Mouse (Mus musculus) brain, embryonic 18.5 days (tissue): ENCODE data around the gene Fgf11.

ENCODE experiments used
- DNase-seq: peaks from one replicate; pipeline ENCODE4 v3.0.0-alpha.2; 2012; ENCODE audit warnings: low read depth, low spot score

The Fgf11 gene

DNA sequence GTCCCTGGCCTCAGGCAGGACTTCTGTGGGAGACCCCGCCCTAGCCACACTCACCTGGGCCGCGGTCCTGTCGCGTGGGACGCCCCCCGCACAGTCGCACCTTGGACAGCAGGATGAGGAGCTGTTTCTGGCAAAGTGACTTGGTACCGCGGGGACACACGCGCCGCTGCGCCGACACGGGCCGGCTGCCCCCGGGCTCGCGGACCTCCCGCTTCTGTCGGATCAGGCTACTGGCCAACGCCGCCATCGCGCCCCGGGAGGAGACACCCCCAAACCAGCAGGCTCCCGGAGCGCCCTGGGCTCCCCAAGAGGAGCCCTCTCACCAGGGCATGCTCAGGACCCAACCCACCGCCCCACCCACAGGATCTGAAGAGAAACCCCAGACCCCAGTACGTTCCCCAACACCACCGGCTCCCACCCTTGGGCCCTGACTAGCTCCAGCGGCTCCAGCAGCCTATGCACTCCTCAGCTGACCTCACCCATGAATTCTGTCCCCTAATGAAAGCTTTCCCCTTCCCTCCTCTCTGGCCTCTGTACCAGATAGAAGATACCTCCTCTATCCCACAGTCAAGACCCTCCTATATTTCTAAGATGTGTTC lies at the start of gene Fgf11:
TSS of gene Fgf11 (minus strand) at position 479 of the 599 bp plus-strand sequence.
- DNase-seq: no peak

DNA sequence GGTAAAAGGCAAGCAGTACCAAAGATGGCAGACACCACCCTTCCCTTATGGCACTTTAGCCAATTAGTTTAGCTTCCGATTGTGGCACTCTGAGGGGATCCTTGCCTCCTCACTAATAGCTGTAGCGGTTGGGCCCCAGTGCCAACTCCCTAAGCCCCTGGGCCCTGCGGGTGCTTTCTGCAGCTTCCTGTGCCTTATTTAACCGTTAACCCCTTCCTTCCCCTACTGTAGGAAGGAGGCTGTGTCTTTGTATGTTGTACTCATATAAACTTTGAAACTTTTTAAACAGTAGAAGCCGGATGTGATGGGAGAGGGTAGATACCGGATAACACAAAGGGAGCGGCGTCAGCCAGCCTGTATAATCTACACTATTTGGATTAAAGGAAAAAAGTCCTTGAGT lies 49.1 kb upstream of the Fgf11 start:
- DNase-seq: no peak

DNA sequence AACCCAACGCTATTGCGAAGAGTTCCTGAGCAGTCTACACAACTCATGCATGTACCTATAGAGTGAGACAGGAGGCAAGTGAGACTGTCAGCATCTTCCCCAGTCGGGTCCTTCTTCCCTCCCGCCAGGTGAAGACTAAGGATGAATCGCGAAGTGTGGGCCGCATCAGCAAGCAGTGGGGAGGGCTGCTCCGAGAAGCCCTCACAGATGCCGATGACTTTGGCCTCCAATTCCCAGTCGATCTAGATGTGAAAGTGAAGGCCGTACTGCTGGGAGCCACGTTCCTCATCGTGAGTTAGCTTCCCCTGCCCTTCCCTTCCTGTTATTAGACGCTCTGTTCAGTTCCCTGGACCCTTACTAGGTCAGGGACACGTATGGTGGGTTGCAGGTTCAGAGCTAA lies 48.2 kb upstream of the Fgf11 start:
- no peak for DNase-seq

DNA sequence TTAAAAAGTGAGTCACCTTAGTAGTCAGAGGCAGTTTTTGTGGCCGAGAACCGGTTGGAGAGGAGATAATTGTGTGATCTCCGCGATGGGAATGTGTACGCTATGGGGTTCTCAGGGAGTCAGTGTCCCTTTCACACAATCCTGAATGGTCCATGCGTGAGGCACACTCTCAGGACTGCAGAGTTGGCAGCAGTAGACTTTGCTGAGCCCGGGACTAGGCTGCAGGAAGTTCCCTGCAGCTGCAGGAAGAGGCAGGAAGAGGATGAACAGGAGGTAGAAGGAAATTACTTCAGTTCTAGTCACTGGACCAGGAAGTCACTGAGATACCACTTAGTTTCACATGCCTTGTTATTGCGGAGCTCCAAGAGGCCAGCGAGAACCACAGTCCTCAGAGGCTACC lies 47.5 kb upstream of the Fgf11 start:
- no peak for DNase-seq

DNA sequence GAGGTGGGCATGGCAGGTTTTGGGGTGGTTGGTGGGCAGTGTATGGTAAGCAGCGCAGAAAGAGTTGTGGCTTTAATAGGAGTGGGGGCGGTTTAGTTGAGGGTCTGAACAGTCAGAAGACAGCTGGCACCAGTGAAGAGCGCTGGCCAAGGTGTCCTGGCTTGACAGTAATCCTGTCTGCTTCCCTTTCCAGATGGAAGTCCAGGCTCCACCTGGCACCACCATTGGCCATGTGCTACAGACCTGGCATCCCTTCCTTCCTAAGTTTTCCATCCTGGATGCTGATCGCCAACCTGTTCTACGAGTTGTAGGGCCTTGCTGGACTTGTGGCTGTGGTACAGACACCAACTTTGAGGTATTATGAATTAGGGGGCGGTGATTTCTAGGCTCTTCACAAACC lies 46.4 kb upstream of the Fgf11 start:
- no peak for DNase-seq

DNA sequence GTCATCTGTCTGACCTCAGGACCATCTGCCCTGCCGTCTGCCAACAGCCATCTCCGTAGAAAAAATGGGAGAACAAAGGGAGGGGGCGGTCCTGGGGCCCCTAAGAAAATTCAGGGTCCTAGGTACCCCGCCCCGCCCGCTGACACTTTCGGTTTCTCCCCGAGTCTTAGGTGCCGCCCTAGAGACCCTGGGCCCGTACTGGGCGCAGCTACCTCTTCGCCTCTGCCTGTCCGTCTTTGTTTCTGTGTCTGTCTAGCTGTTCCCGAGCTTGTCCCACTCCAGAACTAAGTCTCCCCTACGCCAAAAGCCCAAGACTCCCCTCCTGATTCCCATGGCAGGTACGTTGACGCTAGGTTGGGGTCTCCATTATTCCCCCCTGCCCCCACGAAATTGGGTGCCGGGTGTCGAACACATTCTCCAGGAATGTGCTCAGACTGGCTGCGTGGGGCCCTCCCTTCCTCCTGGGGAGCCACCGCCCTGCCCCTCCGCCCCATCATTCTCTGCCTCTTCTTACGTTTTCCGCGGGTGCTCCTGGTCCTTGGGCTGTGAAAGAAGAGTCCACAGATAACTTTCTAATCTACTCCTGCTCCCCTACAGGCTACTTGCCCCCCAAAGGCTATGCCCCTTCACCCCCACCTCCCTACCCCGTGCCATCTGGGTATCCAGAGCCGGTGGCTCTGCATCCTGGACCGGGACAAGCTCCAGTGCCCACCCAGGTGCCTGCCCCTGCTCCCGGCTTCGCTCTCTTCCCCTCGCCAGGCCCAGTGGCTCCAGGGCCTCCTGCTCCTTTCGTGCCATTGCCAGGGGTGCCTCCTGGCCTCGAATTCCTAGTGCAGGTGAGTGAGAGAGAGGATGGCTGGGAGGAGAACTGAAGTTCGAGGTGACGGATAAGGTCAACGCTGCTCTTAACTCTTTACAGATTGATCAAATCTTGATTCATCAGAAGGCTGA lies 45.4 kb upstream of the Fgf11 start:
- DNase-seq: no peak

DNA sequence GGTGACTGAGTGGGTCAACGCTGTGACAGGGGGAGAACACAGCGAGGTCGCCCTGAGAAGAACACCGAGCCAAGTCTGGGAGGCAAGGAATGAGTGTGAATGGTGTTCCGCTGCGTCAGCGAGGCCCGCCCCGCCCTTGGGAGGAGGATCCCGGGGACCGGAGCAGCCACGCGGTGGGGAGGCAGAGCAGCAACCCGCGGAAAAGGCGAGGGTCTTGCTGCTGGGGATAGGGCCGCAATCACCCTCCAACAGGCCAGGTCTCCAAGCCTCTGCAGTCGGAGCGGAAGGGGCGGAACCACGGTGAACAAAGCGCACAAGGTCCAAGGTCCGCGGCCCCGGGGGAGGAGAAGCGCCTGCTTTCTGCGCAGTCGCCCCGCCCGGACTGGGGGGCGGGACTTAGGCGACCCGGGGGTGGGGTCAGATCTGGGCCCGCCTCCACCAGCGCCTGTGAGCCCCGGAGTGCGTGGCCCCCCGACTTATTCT lies 44.6 kb upstream of the Fgf11 start, which contains the start of gene Plscr3:
TSS of gene Plscr3 (plus strand) at position 179 of the 483 bp plus-strand sequence.
- DNase-seq: peak; percentile 83

DNA sequence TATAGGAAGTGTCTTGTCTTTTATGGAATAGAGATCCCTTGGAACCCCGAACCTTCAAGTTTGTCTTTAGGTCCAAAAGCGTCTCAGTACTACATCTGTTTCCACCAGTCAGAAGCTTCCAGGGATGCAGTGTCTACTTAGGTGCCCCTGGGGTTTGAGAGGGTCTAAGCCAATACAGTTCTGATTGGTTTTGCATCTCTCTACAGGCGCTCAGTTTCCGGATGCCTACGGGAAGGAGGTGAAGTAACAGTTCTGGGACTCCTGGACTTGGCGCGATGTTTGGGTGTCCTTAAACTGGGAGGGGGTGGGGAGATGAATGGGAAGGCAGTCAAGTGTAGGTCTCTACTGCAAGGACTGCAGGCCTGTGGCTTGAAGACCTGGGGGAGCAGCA lies 37.1 kb upstream of the Fgf11 start:
- no peak for DNase-seq

DNA sequence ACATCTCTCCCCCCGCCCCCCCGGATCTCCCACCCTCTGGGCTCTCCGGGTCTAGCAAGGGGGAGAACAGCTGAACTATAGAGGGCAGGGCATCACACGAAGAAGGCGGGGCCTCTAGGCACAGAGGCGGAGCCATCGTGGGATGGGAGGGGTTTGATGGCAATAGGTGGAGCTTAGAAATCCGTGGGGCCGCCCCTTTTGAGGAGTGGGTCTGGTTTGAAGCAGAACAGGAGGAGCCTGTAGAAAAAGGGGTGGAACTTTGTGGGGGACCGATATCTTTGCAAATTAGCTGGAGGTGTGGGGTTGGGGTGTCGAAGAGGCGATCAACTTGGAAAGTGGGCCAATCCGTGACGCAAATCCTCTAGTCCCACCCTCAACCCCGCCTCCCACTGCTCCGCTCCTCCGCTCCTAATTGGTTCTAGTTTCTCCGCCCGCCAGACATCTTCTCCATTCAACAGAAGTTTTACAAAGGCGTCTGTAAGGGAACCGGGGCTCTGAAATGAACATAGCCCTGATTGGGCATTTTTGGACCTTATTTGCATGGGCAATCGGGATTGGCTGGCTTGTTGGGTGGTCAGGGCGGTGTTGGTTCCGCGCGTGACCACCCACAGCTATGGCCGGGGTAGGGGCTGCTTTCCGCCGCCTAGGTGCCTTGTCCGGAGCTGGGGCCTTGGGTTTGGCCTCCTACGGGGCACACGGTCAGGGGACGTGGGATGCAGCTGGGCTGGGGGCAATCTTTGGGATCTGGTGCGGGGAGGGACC lies 36.5 kb upstream of the Fgf11 start, which contains the start of gene Tmem256:
TSS of gene Tmem256 (plus strand) at position 563 of the 762 bp plus-strand sequence.
- peak; percentile 99 for DNase-seq

DNA sequence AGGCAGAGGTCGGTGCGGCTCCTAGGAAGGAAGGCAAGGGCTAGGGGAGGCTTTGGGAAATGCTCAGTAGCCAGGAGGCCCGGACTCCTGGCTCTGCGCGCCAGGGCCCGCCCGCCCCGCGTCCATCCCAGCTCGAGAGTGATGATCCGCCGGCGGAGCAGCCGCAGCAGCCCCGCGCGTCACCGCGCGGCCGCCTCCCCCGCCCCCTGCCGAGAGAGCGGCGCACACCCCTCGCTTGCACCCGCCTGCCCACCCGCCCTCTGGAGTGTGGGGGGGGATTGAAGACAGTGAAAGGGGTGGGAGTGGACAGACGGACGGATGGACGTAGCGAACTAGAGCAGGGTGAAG lies 35.9 kb upstream of the Fgf11 start, which contains the start of gene Nlgn2:
TSS of gene Nlgn2 (minus strand) at position 181 of the 348 bp plus-strand sequence.
- DNase-seq: no peak

DNA sequence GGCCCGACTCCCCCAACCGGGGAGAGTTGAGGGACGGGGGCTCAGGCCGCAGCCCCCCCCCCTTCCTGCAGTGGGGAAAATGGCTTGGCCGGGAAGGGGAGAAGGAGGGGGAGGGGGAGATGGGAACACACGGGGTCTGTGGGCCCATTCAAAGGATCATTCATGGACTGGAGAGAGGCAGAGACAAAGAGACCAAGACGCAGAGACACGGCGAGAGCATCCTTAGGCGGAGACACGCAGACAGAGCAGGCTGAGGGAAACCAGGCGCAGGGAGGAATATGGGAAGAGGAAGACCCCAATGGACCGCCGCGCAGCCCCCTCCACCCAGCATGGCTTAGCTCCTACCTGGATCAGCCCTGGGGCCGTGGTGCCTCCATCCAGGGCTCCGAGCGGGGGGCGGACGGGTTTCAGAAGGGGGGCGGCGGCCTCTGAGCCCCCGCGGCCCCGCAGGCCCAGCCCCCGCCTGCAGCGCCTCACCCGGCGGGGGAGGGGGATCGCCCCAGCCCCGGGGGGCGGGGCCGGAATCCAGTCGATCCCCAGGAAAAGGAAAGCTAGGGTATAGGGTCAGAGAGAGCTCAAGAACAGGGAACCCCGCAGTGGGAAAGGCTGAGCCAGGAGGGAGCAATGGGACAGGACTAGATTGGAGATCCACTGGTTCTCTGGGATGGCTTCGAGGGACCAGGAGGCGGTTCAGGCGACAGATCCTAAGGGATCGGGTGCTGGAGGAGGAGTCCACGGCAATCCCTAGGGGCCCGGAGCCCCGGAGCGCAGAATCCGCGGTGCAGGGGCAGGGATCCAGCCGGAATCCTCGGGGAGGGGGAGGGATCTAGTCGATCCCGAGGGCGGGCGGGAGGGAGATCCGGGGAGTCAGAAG lies 35.3 kb upstream of the Fgf11 start:
- DNase-seq: no peak

DNA sequence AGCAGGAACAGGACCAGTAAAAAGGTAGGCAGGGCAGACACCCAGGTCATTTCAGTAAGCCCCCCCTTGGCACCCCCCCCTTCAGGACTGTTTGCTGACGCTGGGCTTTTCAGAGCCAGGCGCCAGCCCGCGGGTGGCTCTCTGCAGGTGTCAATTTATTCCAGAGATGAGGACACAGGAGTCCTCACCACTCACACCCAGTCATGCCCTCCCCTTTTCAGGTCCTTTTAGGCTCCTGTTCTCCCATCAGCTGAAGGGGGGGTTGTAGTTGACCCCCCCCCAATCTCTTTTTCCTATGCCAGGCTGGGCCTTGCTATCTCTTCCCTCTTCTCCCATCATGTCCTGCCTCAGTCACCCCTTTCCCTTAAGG lies 34.3 kb upstream of the Fgf11 start:
- DNase-seq: no peak

DNA sequence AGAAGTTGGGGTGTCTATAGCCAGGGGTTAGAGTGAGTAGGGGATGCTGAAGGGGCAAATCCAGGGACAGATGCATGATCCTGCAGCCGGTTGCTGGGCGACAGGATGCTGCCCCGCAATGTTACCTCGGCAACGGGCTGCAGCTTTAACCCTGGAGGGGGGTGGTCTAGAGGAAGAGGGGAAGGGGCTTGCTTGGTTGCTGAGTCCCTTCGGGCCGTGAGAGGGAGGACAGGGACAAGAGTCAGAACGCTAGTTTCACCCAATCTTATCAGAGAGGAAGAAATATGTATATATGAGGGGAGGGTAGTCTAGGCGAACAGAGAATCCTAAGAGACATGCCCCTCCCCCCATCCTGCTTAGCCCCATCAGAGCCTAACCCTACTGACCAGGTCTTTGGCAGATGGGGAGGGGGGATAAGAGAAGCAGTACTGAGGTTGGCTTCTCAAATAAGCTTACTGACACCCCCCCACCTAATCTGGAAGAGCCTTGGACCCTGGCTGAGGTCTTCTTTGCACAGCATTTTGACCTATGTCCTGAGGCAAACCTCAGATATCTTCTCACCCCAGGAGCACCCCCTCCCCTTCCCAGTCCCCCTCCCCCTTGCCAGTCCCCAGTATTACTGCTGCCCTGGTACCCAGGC lies 33.8 kb upstream of the Fgf11 start:
- no peak for DNase-seq

DNA sequence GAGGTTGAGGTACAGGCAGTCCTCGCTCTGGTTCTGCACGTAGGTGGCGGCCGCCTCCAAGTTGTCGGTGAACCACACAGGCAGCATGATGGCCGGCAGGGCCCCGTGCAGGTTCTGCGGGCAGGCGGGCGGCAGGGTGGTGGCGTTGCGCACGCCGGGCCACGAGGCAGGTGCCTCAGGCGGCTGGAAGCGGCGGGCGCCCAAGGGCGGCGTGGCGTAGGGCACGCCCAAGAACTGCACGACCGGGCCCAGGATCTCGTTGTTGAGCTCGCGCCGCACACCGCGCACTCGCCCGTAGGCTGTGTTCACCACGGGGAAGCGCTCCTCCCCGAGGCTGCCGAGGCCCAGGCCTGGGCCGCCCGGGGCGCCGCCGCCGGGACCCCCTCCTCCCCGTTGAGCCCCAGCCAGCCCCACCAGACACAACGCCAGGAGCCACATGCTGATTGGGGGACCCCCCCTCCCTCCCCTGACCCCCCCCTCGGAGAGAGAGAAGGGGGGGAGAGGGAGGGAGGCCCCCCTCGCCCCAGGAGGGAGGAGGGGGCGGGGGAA lies 32.4 kb upstream of the Fgf11 start:
- DNase-seq: no peak

DNA sequence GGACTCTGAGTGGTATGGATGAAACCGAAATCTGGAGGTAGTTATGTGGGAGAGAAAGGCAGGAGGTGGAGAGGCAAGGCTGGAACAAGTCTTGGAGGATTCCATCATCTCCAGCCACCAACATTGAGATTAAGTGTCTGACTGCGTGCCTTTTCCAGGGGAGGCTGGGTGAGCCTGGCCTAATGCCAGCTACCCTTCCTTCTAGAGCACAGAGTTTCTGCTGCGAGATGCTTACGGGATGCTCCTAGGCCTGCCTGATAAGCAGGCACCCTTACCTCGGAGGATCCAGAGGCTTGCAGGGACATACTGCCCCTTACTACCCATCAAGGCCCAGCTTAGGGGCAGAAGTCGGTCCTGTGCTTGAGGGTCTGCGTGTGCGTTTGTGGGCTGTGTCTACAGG lies 31.9 kb upstream of the Fgf11 start:
- no peak for DNase-seq

DNA sequence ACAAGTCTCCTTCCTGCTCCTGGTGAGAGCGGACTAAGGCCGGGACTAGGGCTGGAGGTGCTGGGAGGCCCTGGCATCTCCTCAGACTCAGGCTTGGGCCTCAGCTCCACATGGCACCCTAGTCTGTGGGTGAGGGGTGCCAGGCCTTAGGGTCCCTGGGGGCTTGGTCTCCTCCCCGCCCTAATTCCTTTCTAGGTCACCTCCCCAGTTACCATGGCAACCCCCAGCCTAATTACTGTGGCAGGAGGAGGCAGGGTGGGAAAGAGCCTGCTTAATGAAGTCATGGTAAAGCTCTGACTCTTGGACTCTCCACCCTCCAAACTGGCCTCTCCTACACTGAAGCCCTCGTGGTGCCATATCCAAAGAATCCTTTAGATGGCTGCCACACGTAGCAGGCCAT lies 27.2 kb upstream of the Fgf11 start:
- DNase-seq: no peak

DNA sequence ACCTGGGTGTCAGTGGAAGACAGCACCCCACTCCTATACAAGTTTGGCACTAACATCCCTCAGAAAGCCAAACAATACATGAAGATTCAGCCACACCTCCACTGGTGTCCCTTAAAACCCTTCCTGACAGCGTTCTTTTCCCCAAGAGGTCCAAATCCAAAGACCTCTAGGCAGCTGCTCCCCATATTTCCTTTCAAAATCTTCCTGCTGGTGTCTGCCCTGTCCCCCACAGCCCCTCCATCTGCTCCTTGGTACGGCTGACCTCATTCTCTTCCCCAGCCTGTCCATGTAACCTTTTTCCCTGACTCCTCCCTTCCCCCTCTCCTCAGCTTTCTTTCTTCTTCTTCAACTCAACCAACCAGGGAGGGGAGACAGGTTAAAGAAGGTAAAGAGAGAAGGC lies 21.8 kb upstream of the Fgf11 start:
- no peak for DNase-seq

DNA sequence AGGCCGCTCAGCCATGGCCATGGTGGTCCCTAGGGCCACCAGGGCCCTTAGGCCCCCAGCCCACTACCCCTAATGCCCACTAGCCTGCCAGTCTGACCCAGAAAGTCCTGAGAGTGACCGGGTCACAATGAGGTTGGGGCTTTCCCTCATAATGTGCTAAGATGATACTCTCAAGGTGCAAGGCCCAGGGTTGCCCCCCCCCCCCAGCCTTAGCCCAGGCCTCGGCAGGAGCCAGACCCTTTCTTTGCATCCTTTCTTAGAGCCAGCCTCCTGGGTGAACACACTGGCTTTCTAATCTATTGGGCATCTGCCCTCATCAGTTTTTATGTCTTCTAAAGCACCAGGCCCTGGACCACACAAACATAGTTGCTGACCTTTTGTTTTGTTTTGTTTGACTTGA lies 20.4 kb upstream of the Fgf11 start, which contains the start of gene Spem1:
TSS of gene Spem1 (minus strand) at position 101 of the 400 bp plus-strand sequence.
- no peak for DNase-seq

DNA sequence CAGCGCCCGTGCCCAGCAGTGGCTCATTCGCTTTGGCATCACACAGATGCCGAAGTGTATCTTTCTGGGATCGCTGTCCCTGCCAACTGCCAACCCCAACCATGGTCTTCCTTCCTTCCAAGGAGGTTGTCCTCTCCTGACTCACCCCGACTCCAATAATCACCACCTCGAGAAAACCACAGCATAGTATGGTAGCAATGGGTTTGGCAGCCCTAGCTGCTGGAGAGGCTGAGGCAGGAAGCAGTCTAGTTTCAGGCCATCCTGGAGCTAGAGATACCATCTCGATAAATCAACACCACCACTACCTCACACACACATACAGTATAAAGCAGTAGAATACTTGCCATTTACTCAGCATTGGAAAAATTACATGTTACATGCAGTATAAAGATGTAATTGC lies 17.2 kb upstream of the Fgf11 start:
- DNase-seq: no peak

DNA sequence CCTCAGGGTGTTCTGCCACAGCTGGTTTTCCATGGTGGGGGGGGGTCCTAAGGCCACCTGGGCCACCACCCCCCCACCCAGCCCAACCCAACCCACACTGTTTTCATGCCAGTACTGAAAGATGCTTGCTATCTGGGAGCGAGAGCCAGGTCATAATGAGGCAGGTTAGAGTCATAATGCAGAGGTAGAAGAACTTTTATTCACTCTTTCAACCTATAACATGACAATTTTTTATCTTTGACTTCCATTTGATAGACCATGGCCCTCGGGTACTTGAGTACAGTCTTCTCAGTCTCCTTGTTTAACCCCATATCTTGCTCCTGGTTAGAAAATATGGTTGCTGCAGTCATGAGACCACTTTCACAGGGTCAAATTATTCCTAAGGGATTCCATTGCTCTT lies 16.7 kb upstream of the Fgf11 start, which contains the start of gene Spem2:
TSS of gene Spem2 (minus strand) at position 101 of the 400 bp plus-strand sequence.
- no peak for DNase-seq
